Mouse (Mus musculus) cerebellum, adult 9-10 months (tissue): ENCODE results near the gene Npvf.

Source experiments
- DNase-seq: peaks from one replicate; pipeline ENCODE4 v3.0.0; 2022

Npvf gene

GRCm38 (mm10) chr6:50654356-50654755 lies at the start of gene Npvf:
Gene Npvf (minus strand): TSS chr6:50654439.
- no peak for DNase-seq

- DNase-seq, result no peak
Measured at GRCm38 (mm10) chr6:50689121-50689815, 35.0 kb upstream of the Npvf start.

GRCm38 (mm10) chr6:50684646-50685415 lies 30.6 kb upstream of the Npvf start:
- DNase-seq, result no peak

- DNase-seq, result no peak
Measured at GRCm38 (mm10) chr6:50681491-50681890, 27.3 kb upstream of the Npvf start.

GRCm38 (mm10) chr6:50680224-50681215 lies 26.3 kb upstream of the Npvf start:
- DNase-seq, result no peak

GRCm38 (mm10) chr6:50679486-50679828 lies 25.2 kb upstream of the Npvf start:
- DNase-seq, result no peak

GRCm38 (mm10) chr6:50678826-50679485 lies 24.7 kb upstream of the Npvf start:
- peak; percentile 84 for DNase-seq

GRCm38 (mm10) chr6:50671191-50671590 lies 17.0 kb upstream of the Npvf start:
- DNase-seq, result no peak

- no peak for DNase-seq
Measured at GRCm38 (mm10) chr6:50666937-50667336, 12.7 kb upstream of the Npvf start.

GRCm38 (mm10) chr6:50665020-50665419 lies 10.8 kb upstream of the Npvf start:
- DNase-seq, result no peak

GRCm38 (mm10) chr6:50664193-50664592 lies 10.0 kb upstream of the Npvf start:
- DNase-seq, result no peak

- DNase-seq, result peak; percentile 66
Measured at GRCm38 (mm10) chr6:50662925-50663583, 8.8 kb upstream of the Npvf start.

GRCm38 (mm10) chr6:50661729-50662128 lies 7.5 kb upstream of the Npvf start:
- peak; percentile 96 for DNase-seq

GRCm38 (mm10) chr6:50658466-50658865 lies 4.2 kb upstream of the Npvf start:
- no peak for DNase-seq

GRCm38 (mm10) chr6:50658018-50658417 lies 3.8 kb upstream of the Npvf start:
- DNase-seq, result peak; percentile 55

GRCm38 (mm10) chr6:50656426-50656825 lies 2.2 kb upstream of the Npvf start:
- no peak for DNase-seq

- peak; percentile 95 for DNase-seq
Measured at GRCm38 (mm10) chr6:50655925-50656324, 1.7 kb upstream of the Npvf start.

- no peak for DNase-seq
Measured at GRCm38 (mm10) chr6:50647656-50648055, 6.6 kb downstream of the Npvf start.

- DNase-seq, result no peak
Measured at GRCm38 (mm10) chr6:50646659-50647058, 7.6 kb downstream of the Npvf start.

GRCm38 (mm10) chr6:50644701-50645100 lies 9.5 kb downstream of the Npvf start:
- peak; percentile 23 for DNase-seq

GRCm38 (mm10) chr6:50641898-50642297 lies 12.3 kb downstream of the Npvf start:
- DNase-seq, result peak; percentile 16

GRCm38 (mm10) chr6:50640377-50640776 lies 13.9 kb downstream of the Npvf start:
- DNase-seq, result peak; percentile 34
